Mouse (Mus musculus): ENCODE measurements around the gene Mme.

DNA sequence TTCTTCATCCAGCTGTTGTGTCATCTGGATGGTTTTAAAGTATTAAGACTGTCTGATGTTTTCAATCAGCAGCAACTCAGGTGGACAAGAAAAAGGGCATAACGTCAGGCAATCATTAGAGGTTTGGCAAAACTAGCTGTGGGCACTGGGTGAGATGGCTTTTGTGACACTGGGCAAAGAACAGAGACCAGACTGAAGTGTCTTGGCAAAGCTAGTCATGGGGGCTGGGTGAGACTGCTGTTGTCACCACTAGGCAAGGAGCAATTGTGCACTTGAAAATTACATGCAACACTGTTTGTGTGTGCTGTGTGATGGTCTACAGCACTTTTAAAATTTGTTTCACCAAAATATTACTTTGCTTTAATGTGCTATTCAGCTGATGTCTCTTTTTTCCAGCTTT, 175.9 kb downstream of the Mme start:
- no peak for TF ChIP-seq CTCF (IDR thresholded peaks at IDR 0.05; ENCODE audit: low read depth, low read length)
- no peak for TF ChIP-seq POLR2A (IDR thresholded peaks at IDR 0.05; ENCODE audit: borderline replicate concordance, low read depth, low read length)
